Mouse (Mus musculus) MEL (cell line): Measurements from ENCODE around the gene Rps15a. TPM values are rescaled to one million over a fixed set of nuclear protein-coding genes. Genes with fewer than 3 reads are reported as not detected.

Source experiments
- DNase-seq: peaks from one replicate; pipeline ENCODE4 v3.0.0; 2011; ENCODE audit warnings: low read depth, low spot score
- H3K27ac ChIP-seq: 2 replicates; pipeline ENCODE4 v1.5.1; 2012; ENCODE audit warnings: low read depth, mild to moderate bottlenecking, control low read depth, low read length, moderate library complexity; ENCODE audit not compliant: control insufficient read depth
- H3K27me3 ChIP-seq, 2 experiments: fragments of 150-350 bp in 1 of 2; sonication (generic) in 1 of 2; 2 replicates each; pipeline ENCODE4 v1.6.1; 2012; ENCODE audit warnings: low read length in 2 of 2, mild to moderate bottlenecking in 2 of 2, improper control_type of control experiment in 1 of 2, moderate library complexity in 1 of 2; ENCODE audit not compliant: insufficient read depth in 2 of 2, control insufficient read depth in 1 of 2
- H3K36me3 ChIP-seq, 2 experiments: 2 replicates each; pipeline ENCODE4 v1.6.1; 2012 to 2014; ENCODE audit warnings: low read length in 2 of 2, improper control_type of control experiment in 1 of 2, inconsistent platforms in 1 of 2, mild to moderate bottlenecking in 1 of 2; ENCODE audit not compliant: insufficient read depth in 2 of 2, control insufficient read depth in 1 of 2
- H3K4me1 ChIP-seq, 2 experiments: fragments of 150-350 bp in 1 of 2; sonication (generic) in 1 of 2; 2 replicates each; pipeline ENCODE4 v1.6.1; 2012; ENCODE audit warnings: low read length in 2 of 2, improper control_type of control experiment in 1 of 2, mild to moderate bottlenecking in 1 of 2; ENCODE audit not compliant: insufficient read depth in 2 of 2, control insufficient read depth in 1 of 2
- H3K4me3 ChIP-seq, 2 experiments: fragments of 150-350 bp in 1 of 2; sonication (generic) in 1 of 2; 2 replicates each; pipeline ENCODE4 v1.5.1; 2012; ENCODE audit warnings: low read depth in 2 of 2, low read length in 2 of 2, mild to moderate bottlenecking in 2 of 2, moderate library complexity in 2 of 2, control low read depth in 1 of 2, improper control_type of control experiment in 1 of 2; ENCODE audit not compliant: control insufficient read depth in 1 of 2, insufficient read depth in 1 of 2
- H3K79me2 ChIP-seq: 2 replicates; pipeline ENCODE4 v1.6.1; 2012; ENCODE audit warnings: mild to moderate bottlenecking, low read length, moderate library complexity; ENCODE audit not compliant: control insufficient read depth, poor library complexity, insufficient read depth
- H3K9ac ChIP-seq: 2 replicates; pipeline ENCODE4 v1.6.1; 2012; ENCODE audit warnings: low read depth, mild to moderate bottlenecking, control low read depth, low read length, moderate library complexity; ENCODE audit not compliant: control insufficient read depth, poor library complexity, severe bottlenecking
- H3K9me3 ChIP-seq: fragments of 150-350 bp; sonication (generic); replicated peaks from 2 replicates; pipeline ENCODE4 v1.6.1; 2012; ENCODE audit warnings: mild to moderate bottlenecking, low read length, improper control_type of control experiment, moderate library complexity; ENCODE audit not compliant: insufficient read depth
- CHD1 ChIP-seq: IDR thresholded peaks from 2 replicates; pipeline ENCODE4 v1.6.1; 2012; ENCODE audit warnings: low read depth, mild to moderate bottlenecking, inconsistent platforms, low read length, improper control_type of control experiment
- CHD2 ChIP-seq: IDR thresholded peaks from 2 replicates; pipeline ENCODE4 v1.6.1; 2011; ENCODE audit warnings: low read length, improper control_type of control experiment
- ETS1 ChIP-seq: IDR thresholded peaks from 2 replicates; pipeline ENCODE4 v1.6.1; 2012; ENCODE audit warnings: low read depth, mild to moderate bottlenecking, inconsistent platforms, low read length, improper control_type of control experiment, moderate library complexity
- GABPA ChIP-seq: IDR thresholded peaks from 2 replicates; pipeline ENCODE4 v1.6.1; 2012; ENCODE audit warnings: low read depth, mild to moderate bottlenecking, inconsistent platforms, low read length, improper control_type of control experiment, moderate library complexity
- KAT2A ChIP-seq: conservative IDR thresholded peaks from 2 replicates; pipeline ENCODE4 v1.6.1; 2012; ENCODE audit warnings: low read depth, low read length, improper control_type of control experiment, inconsistent platforms
- MAFK ChIP-seq: IDR thresholded peaks from 2 replicates; pipeline ENCODE4 v1.6.1; 2011; ENCODE audit warnings: low read depth, mild to moderate bottlenecking, low read length, improper control_type of control experiment, borderline replicate concordance
- MAZ ChIP-seq: IDR thresholded peaks from 2 replicates; pipeline ENCODE4 v1.6.1; 2012; ENCODE audit warnings: low read depth, mild to moderate bottlenecking, inconsistent platforms, low read length, improper control_type of control experiment
- MYB ChIP-seq: IDR thresholded peaks from 2 replicates; pipeline ENCODE4 v1.6.1; 2011; ENCODE audit warnings: mild to moderate bottlenecking, low read depth, low read length, improper control_type of control experiment
- POLR2A ChIP-seq, 2 experiments: IDR thresholded peaks; 2 replicates each; pipeline ENCODE4 v1.6.1; 2011 to 2012; ENCODE audit warnings: low read length in 2 of 2, mild to moderate bottlenecking in 2 of 2, control low read depth in 1 of 2, improper control_type of control experiment in 1 of 2, low read depth in 1 of 2, moderate library complexity in 1 of 2; ENCODE audit not compliant: control insufficient read depth in 1 of 2, insufficient read depth in 1 of 2, poor library complexity in 1 of 2
- POLR2AphosphoS2 ChIP-seq: IDR thresholded peaks from 2 replicates; pipeline ENCODE4 v1.6.1; 2011; ENCODE audit warnings: low read length, improper control_type of control experiment
- RCOR1 ChIP-seq: IDR thresholded peaks from 2 replicates; pipeline ENCODE4 v1.6.1; 2012; ENCODE audit warnings: low read depth, mild to moderate bottlenecking, inconsistent platforms, low read length, improper control_type of control experiment
- SIN3A ChIP-seq: IDR thresholded peaks from 2 replicates; pipeline ENCODE4 v1.6.1; 2012; ENCODE audit warnings: low read length, improper control_type of control experiment, inconsistent platforms
- SMC3 ChIP-seq: IDR thresholded peaks from 2 replicates; pipeline ENCODE4 v1.6.1; 2011; ENCODE audit warnings: low read depth, low read length, improper control_type of control experiment
- USF2 ChIP-seq, 2 experiments: IDR thresholded peaks; 2 replicates each; pipeline ENCODE4 v1.6.1; 2011 to 2012; ENCODE audit warnings: improper control_type of control experiment in 2 of 2, low read length in 2 of 2, borderline replicate concordance in 1 of 2, inconsistent platforms in 1 of 2, low read depth in 1 of 2, mild to moderate bottlenecking in 1 of 2; ENCODE audit not compliant: insufficient read depth in 1 of 2
- ZC3H11A ChIP-seq: IDR thresholded peaks from 2 replicates; pipeline ENCODE4 v1.6.1; 2012; ENCODE audit warnings: low read depth, mild to moderate bottlenecking, inconsistent platforms, low read length, improper control_type of control experiment
- ZKSCAN1 ChIP-seq: IDR thresholded peaks from 2 replicates; pipeline ENCODE4 v1.6.1; 2012; ENCODE audit warnings: low read depth, mild to moderate bottlenecking, inconsistent platforms, low read length, improper control_type of control experiment, moderate library complexity
- ZMIZ1 ChIP-seq: IDR thresholded peaks from 2 replicates; pipeline ENCODE4 v1.6.1; 2012; ENCODE audit warnings: low read depth, mild to moderate bottlenecking, inconsistent platforms, low read length, improper control_type of control experiment, moderate library complexity
- polyA plus RNA-seq, 2 experiments: library from polyadenylated mRNA; stranded (reverse) in 1 of 2; unstranded in 1 of 2; fragments of >175 nt in 1 of 2; fragments of >200 nt in 1 of 2; gene quantifications; 2 replicates each; pipeline versions ENCODE4 v1.2.1 to v1.2.4; 2012; ENCODE audit warnings: low replicate concordance in 2 of 2, low read depth in 1 of 2; ENCODE audit not compliant: insufficient read length in 2 of 2, insufficient read depth in 1 of 2, missing spikeins in 1 of 2
- total RNA-seq: library from RNA; depleted of rRNA; stranded (reverse); fragments of 300-350 nt; gene quantifications from 2 replicates; pipeline ENCODE4 v1.2.3, GENCODE M21; 2012

Rps15a gene
- total and polyA plus RNA-seq, 3 experiments: 589 to 2,420 TPM; not detected in 1

DNA sequence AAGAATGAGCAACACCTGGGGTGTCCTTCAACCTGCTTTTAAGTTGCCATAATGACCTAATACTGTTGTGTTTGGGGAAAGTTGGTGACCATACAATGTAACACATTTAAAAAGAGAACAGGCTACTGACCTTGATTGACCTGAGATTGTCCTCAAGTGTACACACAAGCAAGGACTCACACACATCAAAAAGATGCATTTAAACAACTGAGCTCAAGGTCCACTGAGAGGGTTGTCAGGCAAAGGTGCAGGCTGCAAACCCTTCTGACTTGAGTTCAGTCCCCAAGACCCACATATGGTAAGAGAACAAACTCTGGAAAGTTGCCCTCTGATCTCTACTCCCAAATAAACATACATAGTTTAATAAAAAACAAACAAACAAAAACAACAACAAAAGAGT is 9.7 kb upstream of the Rps15a start:
- H3K79me2 ChIP-seq: peaks cover 29% of the 10 kb centered on the region
- H3K4me3 ChIP-seq: no peak overlapping the region
- H3K36me3 ChIP-seq: peaks cover 10 to 35% of the 10 kb centered on the region in 2 experiments; a peak in 3 of 4 replicates

DNA sequence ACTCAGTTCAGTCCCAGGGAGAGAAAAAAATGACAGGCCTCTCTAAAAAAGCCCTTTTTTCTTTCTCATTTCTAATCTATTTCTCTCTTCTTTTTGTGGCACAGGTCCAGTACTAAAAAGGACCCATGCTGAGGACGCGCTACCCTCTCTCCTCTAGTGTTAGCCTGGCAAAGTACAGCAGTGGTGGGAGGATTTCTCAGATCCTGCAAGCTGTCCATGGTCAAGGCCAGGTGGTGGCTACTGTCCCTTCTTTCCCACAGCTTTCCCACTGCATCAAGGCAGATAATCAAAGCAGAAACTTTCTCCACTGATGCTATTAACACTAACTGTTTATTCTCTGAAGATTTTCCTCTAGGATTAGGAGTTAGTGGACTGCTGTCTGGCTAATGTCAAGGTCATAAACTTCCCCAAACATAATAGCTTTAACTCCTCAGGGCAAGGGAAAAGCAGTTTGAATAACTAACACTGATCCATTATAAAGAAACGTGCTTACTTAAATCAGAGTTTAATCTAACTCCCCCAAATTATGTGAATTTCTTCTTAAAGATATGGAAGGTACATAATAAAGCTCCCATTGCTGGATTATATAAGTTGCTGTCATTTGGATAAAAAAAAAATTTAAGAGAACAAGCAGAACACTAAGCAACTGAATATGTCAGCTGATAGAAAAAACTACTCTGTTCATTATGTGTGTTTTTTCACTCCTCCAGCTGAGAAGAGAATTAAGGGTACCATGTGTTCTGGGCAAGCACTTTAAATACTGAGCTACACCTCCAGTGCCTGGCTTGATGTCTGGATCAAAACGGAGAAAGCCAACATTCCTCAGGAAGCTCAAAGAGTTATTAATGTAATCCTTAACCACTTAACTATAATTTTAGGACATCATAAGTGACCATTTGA is 7.8 kb upstream of the Rps15a start:
- no peak overlapping the region for H3K4me3 ChIP-seq
- peaks cover 23% of the 10 kb centered on the region for H3K79me2 ChIP-seq
- H3K27ac ChIP-seq: peak overlapping the region; percentile 89
- peak overlapping the region; percentile 63 for H3K9ac ChIP-seq
- peaks cover 6 to 20% of the 10 kb centered on the region in 2 experiments for H3K4me1 ChIP-seq
- peaks cover 10 to 46% of the 10 kb centered on the region in 2 experiments; a peak in 3 of 4 replicates for H3K36me3 ChIP-seq
- no peaks in the 10 kb centered on the region for H3K9me3 ChIP-seq
- DNase-seq: peak; percentile 50
- peak; percentile 67; the same call in 1 of the 2 replicates for TF ChIP-seq CHD1
- TF ChIP-seq POLR2A (IDR thresholded peaks at IDR 0.05; ENCODE audit: control insufficient read depth in 1 of 2, insufficient read depth in 1 of 2, low read depth in 1 of 2, low read length in 2 of 2, poor library complexity in 1 of 2): peak in 1 of 2 experiments; percentile 42; a peak in 2 of 4 replicates
- peak; percentile 81 for TF ChIP-seq POLR2AphosphoS2
- TF ChIP-seq MYB: no peak
- TF ChIP-seq ZKSCAN1: no peak
- TF ChIP-seq MAFK: 0 out of 2 replicates have a peak, but pooled peaks have one; percentile 14
- TF ChIP-seq CHD2: peak; percentile 25
- 0 out of 2 replicates have a peak, but pooled peaks have one; percentile 23 for TF ChIP-seq RCOR1
- TF ChIP-seq SMC3: 0 out of 2 replicates have a peak, but pooled peaks have one; percentile 24
- 0 out of 2 replicates have a peak, but pooled peaks have one; percentile 30 for TF ChIP-seq SIN3A
- 0 out of 2 replicates have a peak, but pooled peaks have one; percentile 11 for TF ChIP-seq ETS1
- TF ChIP-seq ZMIZ1: peak; percentile 77
- no peak for TF ChIP-seq GABPA
- 0 out of 2 replicates have a peak, but pooled peaks have one; percentile 17 for TF ChIP-seq KAT2A
- TF ChIP-seq, all 39 proteins: peak for 11
- H3K27me3 ChIP-seq: no peaks in the 10 kb centered on the region

More for the DNA sequence above, 9.7 kb upstream of the Rps15a start:
- 0 out of 2 replicates have a peak, but pooled peaks have one; percentile 14 for TF ChIP-seq MYB
- no peak for TF ChIP-seq USF2 (IDR thresholded peaks at IDR 0.05; ENCODE audit: borderline replicate concordance in 1 of 2, insufficient read depth in 1 of 2, low read depth in 1 of 2, low read length in 2 of 2)
- TF ChIP-seq GABPA: no peak
- TF ChIP-seq MAZ: no peak
- TF ChIP-seq SMC3: peak; percentile 26; the same call in 1 of the 2 replicates
- no peak for TF ChIP-seq ZC3H11A
- peak; percentile 66 for DNase-seq
- Histone ChIP-seq H3K9ac (no peak overlapping the region), H3K27me3 (no peaks in the 10 kb centered on the region), H3K27ac (peak overlapping the region; percentile 39), H3K9me3 (no peaks in the 10 kb centered on the region), H3K4me1 (peaks cover 0 to 18% of the 10 kb centered on the region in 2 experiments; a peak in 3 of 4 replicates)
